Mouse (Mus musculus) adrenal gland, postnatal 36 days (tissue): ENCODE measurements around the gene Rpl27. TPM values are rescaled to one million over a fixed set of nuclear protein-coding genes. Genes with fewer than 3 reads are reported as not detected.
A peak's percentile ranks its signal among the peaks of the same experiment; 100 is the strongest.
"Not testable (repeated sequence)": the region's sequence is repeated elsewhere in the genome, so short reads cannot be mapped to it uniquely, and the experiment has no call there.

Experiments
- DNase-seq, 2 experiments: peaks; one replicate each; pipeline ENCODE4 v3.0.0; 2021; ENCODE audit warnings: mixed read lengths in 1 of 2
- long read RNA-seq, 2 experiments: library from polyadenylated mRNA; stranded (forward); transcript quantifications; one replicate each; pipeline ENCODE4 v2.0.0; 2021; ENCODE audit warnings: borderline sequencing depth in 2 of 2
- total RNA-seq, 2 experiments: library from RNA; stranded (reverse); gene quantifications; 2 replicates each; pipeline ENCODE4 v1.2.3; 2021

Gene Rpl27
- total RNA-seq, result 10 to 100 TPM; 77.7 to 94.3 TPM
- long read RNA-seq, experiment 1, transcript Rpl27-205 (2 exons, 548 nt), result minor isoform, 7 of 266 reads
- long read RNA-seq, experiment 1, transcript Rpl27-201 (5 exons, 614 nt), result major isoform, 201 of 266 reads
- long read RNA-seq, experiment 1, transcript Rpl27-202 (4 exons, 732 nt), result minor isoform, 51 of 266 reads
- long read RNA-seq, experiment 1, partial matches to known transcripts, result 2 of 266 reads
- long read RNA-seq, experiment 1, other reads (novel, unspliced or antisense), result 4 of 266 reads
- long read RNA-seq, experiment 2, transcript Rpl27-202 (4 exons, 732 nt), result minor isoform, 15 of 127 reads
- long read RNA-seq, experiment 2, transcript Rpl27-201 (5 exons, 614 nt), result major isoform, 105 of 127 reads
- long read RNA-seq, experiment 2, partial matches to known transcripts, result 5 of 127 reads
- long read RNA-seq, experiment 2, other reads (novel, unspliced or antisense), result 1 of 127 reads

- peak; percentile 96 to 97 for DNase-seq
Observed at GRCm38 (mm10) chr11:101442127-101442693, at the start of gene Rpl27. Gene Rpl27 (plus strand): TSS chr11:101442298.

- peak; percentile 82 to 87 for DNase-seq
Observed at GRCm38 (mm10) chr11:101395110-101395509, 47.0 kb upstream of the Rpl27 start.

GRCm38 (mm10) chr11:101415306-101415705 lies 26.8 kb upstream of the Rpl27 start:
- no peak for DNase-seq

GRCm38 (mm10) chr11:101416433-101417100 lies 25.5 kb upstream of the Rpl27 start:
- peak in 1 of 2 experiments; percentile 38 for DNase-seq

GRCm38 (mm10) chr11:101417101-101417855 lies 24.8 kb upstream of the Rpl27 start, which contains the start of gene Aarsd1:
Gene Aarsd1 (minus strand): TSS chr11:101417615.
- DNase-seq, result peak; percentile 92 to 94

- no peak for DNase-seq
Observed at GRCm38 (mm10) chr11:101418991-101419390, 23.1 kb upstream of the Rpl27 start.

- DNase-seq, result no peak
Observed at GRCm38 (mm10) chr11:101419610-101420009, 22.5 kb upstream of the Rpl27 start.

- DNase-seq, result no peak
Observed at GRCm38 (mm10) chr11:101420148-101420547, 21.9 kb upstream of the Rpl27 start.

- DNase-seq, result peak; percentile 24 to 48
Observed at GRCm38 (mm10) chr11:101424105-101424851, 17.8 kb upstream of the Rpl27 start, which contains the start of gene Gm27029. Gene Gm27029 (minus strand): TSS chr11:101424796.

- peak; percentile 99 to 100 for DNase-seq
Observed at GRCm38 (mm10) chr11:101424925-101425813, 16.9 kb upstream of the Rpl27 start, which contains the start of the genes Rundc1 and Ptges3l. Gene Rundc1 (plus strand): TSS chr11:101425085. Gene Ptges3l (minus strand): TSS chr11:101425333.

GRCm38 (mm10) chr11:101426165-101426564 lies 15.9 kb upstream of the Rpl27 start:
- DNase-seq, result no peak

- DNase-seq, result peak in 1 of 2 experiments; percentile 47
Observed at GRCm38 (mm10) chr11:101431327-101431726, 10.8 kb upstream of the Rpl27 start.

- peak; percentile 51 to 54 for DNase-seq
Observed at GRCm38 (mm10) chr11:101433396-101433795, 8.7 kb upstream of the Rpl27 start.

GRCm38 (mm10) chr11:101435831-101436230 lies 6.3 kb upstream of the Rpl27 start:
- no peak for DNase-seq

- DNase-seq, result no peak
Observed at GRCm38 (mm10) chr11:101436916-101437315, 5.2 kb upstream of the Rpl27 start.

- DNase-seq, result not testable (repeated sequence)
Observed at GRCm38 (mm10) chr11:101438006-101438405, 4.1 kb upstream of the Rpl27 start.

- DNase-seq, result not testable (repeated sequence)
Observed at GRCm38 (mm10) chr11:101441450-101442126, 510 bp upstream of the Rpl27 start.

GRCm38 (mm10) chr11:101442760-101443159 lies 662 bp downstream of the Rpl27 start:
- no peak for DNase-seq

- no peak for DNase-seq
Observed at GRCm38 (mm10) chr11:101446319-101446718, 4.2 kb downstream of the Rpl27 start.
